Mouse (Mus musculus): ENCODE measurements at regions not wholly inside any gene's neighbourhood (a gene's known extent, or its start where the extent isn't known, plus 50 kb on each side); places are given as distances from the start of the nearest gene placed in this dataset.

DNA sequence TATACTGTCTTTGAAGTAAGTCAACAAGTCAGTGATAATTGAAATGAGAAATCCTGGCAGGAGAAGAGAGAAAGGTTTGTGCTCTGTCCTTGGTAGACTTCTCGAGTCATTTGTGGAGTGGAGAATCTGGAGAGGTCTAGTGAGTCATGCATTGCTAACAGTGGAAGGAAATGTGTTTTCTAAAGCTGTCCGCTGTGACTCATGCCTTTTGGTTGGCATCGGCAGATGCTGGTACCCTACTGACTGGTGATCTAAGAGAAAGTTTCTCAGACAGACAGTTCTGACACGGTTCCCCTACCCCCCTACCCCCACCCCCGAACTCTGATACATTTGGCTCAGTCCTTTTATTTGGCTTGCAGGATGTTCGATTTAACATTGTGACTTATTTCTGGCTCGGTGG lies 97.5 kb upstream of the Fndc3a start:
- no peak for ATAC-seq (replicated peaks; ENCODE audit: insufficient number of reproducible peaks, low FRiP score, low TSS enrichment, poor library complexity, severe bottlenecking)

DNA sequence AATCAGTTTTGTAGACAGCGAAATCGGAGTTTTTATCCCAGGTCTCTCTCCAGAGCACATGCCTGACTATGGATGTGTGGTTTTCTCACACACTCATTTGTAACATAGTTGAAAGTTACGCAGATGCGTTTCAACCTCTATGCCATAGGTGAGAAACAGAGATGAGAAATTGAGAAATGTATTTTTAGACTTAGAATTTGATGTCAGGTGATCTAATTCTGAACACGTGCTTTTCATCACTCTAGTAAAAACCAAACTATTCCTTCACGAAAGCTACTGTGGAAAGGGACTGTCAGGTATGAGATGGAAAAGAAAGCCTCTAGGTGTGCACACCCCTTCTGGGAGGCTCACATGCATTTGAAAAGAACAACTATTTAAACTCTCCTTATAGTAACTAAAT lies 96.8 kb upstream of the Fndc3a start:
- ATAC-seq (replicated peaks; ENCODE audit: insufficient number of reproducible peaks, low FRiP score, low TSS enrichment, poor library complexity, severe bottlenecking): no peak

DNA sequence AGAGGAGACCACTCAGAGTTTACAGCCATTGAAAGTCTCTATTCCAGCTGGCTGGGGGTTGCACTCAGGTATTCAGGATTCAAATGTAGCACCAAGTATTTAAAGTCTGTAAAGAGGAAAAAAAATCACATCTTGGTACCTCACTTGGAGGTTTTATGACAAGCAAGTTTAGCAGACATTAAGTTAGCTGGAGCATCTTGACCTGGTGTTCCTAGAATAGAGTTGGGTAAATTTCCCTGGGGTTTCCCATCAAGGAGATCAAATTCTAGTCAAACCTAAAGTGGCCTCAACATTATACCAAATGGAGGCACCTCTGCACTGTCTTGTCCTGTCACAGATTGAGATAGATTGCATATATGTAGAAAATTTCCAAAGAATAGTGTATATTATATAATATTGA lies 93.8 kb upstream of the Fndc3a start:
- no peak for ATAC-seq (replicated peaks; ENCODE audit: insufficient number of reproducible peaks, low FRiP score, low TSS enrichment, poor library complexity, severe bottlenecking)

DNA sequence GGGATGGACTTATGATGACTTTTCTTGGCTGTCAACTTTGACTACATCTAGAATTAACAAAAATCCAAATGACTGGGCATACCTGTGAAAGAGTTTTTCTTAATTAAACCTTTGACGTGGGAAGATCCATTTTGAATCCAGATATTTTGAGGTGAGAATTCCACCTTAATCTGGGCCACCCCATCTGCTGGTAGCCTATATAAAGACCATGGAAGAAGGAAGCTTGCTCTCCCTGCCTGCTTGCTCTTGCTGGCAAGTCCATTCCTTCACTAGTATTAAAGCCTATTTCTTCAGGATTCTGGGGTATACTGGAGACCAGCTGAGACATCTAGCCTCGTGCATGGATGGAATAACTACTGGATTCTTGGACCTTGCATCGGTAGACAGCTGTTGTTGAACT lies 80.9 kb upstream of the Fndc3a start:
- no peak for ATAC-seq (replicated peaks; ENCODE audit: insufficient number of reproducible peaks, low FRiP score, low TSS enrichment, poor library complexity, severe bottlenecking)

DNA sequence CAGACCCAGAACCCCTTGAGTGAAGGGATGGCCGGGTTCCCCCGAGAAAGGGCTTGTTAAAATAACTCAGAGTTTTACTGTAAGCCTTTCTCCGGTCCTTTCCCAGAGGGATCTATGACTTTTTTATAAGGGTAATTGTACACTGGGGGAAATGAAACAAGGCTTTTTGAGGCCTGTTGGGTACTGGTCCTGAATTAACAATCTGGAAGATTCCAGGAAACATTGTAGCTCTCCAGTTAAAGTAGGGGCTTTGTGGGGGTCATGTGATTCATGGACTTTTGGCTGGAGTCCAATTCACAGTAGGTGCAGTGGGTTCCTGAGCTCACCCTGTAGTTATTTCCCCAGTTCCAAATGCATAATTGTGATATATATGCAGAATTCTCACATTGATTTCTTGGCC lies 77.1 kb upstream of the Fndc3a start:
- ATAC-seq (replicated peaks; ENCODE audit: insufficient number of reproducible peaks, low FRiP score, low TSS enrichment, poor library complexity, severe bottlenecking): no peak

DNA sequence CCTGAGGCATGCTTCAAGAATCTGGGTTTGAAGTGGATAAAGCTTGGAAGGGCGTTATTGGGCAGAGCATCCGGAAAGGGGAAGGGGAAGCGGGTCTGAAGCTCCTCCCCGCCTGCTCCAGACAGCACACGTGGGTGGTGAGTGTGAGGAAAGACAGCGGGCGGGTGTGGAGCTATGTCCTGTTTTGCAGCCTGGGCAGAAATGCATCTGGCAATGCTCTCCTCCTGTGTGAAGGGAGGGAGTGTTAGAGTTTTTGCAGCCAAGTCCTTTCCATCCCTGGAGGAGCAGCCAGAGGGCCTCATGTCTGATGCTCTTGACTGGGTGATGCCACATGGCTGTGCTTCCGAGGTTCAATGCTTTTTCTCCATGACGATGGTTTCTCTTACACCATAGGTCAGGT lies 73.4 kb upstream of the Fndc3a start:
- ATAC-seq (replicated peaks; ENCODE audit: insufficient number of reproducible peaks, low FRiP score, low TSS enrichment, poor library complexity, severe bottlenecking): peak; percentile 99

DNA sequence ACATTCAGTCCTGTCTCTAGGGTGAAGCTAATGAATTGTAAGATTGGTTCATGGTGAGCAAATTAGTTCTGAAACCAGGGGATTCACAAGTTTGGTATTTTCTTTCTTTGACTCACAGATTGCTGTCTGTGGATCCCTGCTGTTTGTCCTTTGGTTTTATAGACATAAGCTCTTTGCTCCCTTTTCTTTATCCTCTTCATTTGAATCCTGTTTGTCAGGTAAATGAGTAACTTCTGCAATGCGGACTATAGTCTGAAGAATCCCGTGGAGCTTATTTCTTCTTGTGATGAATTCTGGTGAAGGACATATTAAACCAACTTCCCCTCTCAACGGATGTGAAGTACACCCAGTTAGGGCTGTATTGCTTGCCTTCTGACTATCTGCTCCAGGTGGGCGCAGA lies 69.6 kb upstream of the Fndc3a start:
- ATAC-seq (replicated peaks; ENCODE audit: insufficient number of reproducible peaks, low FRiP score, low TSS enrichment, poor library complexity, severe bottlenecking): no peak

DNA sequence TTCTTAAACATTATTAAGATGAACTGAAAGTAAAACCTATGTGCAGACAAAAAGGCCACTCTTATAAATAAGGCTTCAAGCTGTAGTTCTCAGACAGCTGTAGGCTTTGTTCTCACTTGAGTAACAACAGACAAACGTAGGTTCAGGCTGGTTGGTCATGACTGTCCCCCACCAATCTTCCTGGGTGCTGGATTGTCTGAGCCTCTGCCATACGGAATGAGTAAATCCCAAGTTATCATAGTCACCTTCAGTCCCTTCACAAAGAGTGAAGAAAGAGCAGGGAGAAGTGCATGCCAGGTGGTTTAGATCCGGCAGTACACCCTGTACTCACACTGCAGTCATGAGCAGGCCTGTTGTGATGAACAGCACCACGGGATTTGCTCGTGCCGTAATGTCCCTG lies 69.0 kb upstream of the Fndc3a start:
- ATAC-seq (replicated peaks; ENCODE audit: insufficient number of reproducible peaks, low FRiP score, low TSS enrichment, poor library complexity, severe bottlenecking): no peak

DNA sequence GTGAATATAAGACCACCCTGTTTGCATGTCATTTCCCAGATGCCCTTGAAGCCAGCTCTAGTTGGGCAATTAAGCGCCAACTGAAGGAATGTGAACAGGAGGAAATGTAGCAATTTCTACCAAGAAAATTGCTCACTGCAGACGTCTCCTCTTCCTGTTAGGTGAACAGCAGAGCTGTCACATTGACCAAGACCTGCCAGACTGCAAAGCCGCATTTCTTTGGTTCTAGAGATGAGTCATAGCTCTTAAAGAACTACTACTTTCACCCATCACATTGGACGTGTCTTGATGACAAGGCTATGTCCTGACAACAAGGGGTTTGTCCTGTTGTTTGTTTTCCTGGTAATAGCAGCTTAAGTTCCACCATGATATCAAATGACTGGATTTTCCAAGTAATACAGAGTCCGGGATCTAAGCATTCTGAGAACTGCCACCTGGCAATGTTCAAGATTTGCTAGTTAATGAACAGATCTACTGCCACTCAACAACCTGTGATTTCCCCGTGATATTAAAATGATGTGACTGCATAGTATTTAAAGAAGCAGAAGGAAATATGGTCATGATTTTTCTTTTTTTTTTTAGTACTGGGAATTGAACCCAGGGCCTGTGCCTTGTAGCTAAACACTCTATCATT lies 68.2 kb upstream of the Fndc3a start:
- 0 out of 2 replicates have a peak, but pooled peaks have one; percentile 68 for ATAC-seq (replicated peaks; ENCODE audit: insufficient number of reproducible peaks, low FRiP score, low TSS enrichment, poor library complexity, severe bottlenecking)

DNA sequence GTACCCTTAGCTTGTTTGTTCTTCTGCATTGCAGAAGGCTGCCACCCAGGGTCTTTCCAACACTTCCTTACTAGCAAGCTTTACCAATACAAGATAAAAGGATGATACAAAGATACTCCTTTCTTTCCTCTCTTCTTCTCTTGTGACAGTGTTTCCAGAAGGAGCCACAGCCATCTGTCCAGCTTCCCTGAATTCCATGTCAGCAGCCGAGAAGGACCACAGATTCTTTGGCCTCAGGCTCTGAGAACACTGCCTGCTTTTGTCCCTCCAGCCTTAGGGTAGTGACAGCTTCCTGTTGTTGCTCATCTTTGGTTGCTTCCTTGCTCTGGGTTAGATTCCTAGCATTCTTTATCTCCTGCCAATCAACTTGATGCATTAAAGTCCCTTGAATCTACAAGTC lies 60.4 kb upstream of the Fndc3a start:
- ATAC-seq (replicated peaks; ENCODE audit: insufficient number of reproducible peaks, low FRiP score, low TSS enrichment, poor library complexity, severe bottlenecking): no peak

DNA sequence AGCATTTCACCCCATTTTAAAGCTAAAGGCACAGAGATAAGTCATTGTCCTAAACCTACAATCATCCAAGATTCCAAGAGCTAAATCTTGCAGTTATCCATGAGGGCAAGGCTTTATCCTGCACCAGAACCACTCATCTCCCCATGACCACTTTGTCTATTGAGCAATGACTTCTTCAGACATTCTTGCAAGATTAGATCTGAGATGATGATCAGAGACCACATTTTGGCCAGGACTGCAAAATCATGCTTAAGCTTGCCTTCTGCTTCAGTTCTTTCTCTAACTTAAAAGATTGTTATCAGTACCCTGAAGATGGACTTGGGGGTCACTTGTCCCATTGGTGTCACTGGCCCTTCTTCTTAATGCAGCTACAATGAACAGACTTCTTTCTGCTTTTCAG lies 50.3 kb upstream of the Fndc3a start:
- ATAC-seq (replicated peaks; ENCODE audit: insufficient number of reproducible peaks, low FRiP score, low TSS enrichment, poor library complexity, severe bottlenecking): no peak
